Mouse (Mus musculus) C2C12 (cell line): ENCODE data around the gene Coq6. TPM values are rescaled to one million over a fixed set of nuclear protein-coding genes. Genes with fewer than 3 reads are reported as not detected.

Experiments
- H3K27me3 ChIP-seq: one replicate; pipeline ENCODE4 v1.6.1; 2011; ENCODE audit not compliant: control insufficient read depth, insufficient read depth, insufficient read length
- H3K36me3 ChIP-seq: one replicate; pipeline ENCODE4 v1.6.1; 2011; ENCODE audit not compliant: control insufficient read depth, insufficient read depth
- H3K4me3 ChIP-seq: one replicate; pipeline ENCODE4 v1.5.1; 2011; ENCODE audit warnings: mild to moderate bottlenecking, control low read depth; ENCODE audit not compliant: poor library complexity, insufficient read depth, severe bottlenecking
- H3K79me2 ChIP-seq: one replicate; pipeline ENCODE4 v1.6.1; 2011; ENCODE audit not compliant: control insufficient read depth, insufficient read depth
- H3K79me3 ChIP-seq: one replicate; pipeline ENCODE4 v1.6.1; 2011; ENCODE audit warnings: low read depth, control low read depth
- H3ac ChIP-seq: one replicate; pipeline ENCODE3; 2011; ENCODE audit warnings: low read depth; ENCODE audit not compliant: control insufficient read depth, insufficient read length
- CEBPB ChIP-seq: IDR thresholded peaks from one replicate; pipeline ENCODE4 v1.6.1; 2011; ENCODE audit warnings: low read depth, mild to moderate bottlenecking, control low read depth, moderate library complexity
- CTCF ChIP-seq: IDR thresholded peaks from one replicate; pipeline ENCODE4 v1.5.1; 2011; ENCODE audit not compliant: control insufficient read depth, insufficient read depth, insufficient read length
- FOSL1 ChIP-seq: IDR thresholded peaks from one replicate; pipeline ENCODE4 v1.8.0; 2011; ENCODE audit warnings: mild to moderate bottlenecking, low read length; ENCODE audit not compliant: poor library complexity, insufficient read depth, severe bottlenecking
- MAX ChIP-seq: IDR thresholded peaks from one replicate; pipeline ENCODE4 v1.6.1; 2011; ENCODE audit warnings: mild to moderate bottlenecking, control low read depth
- MYOD1 ChIP-seq: IDR thresholded peaks from one replicate; pipeline ENCODE4 v1.6.1; 2011; ENCODE audit warnings: low read depth; ENCODE audit not compliant: control insufficient read depth, insufficient read length
- MYOG ChIP-seq: IDR thresholded peaks from one replicate; pipeline ENCODE4 v1.6.1; 2011; ENCODE audit not compliant: control insufficient read depth, insufficient read length; ENCODE audit errors: extremely low read depth
- USF1 ChIP-seq: IDR thresholded peaks from one replicate; pipeline ENCODE4 v1.6.1; 2011; ENCODE audit warnings: low read depth, mild to moderate bottlenecking, control low read depth, moderate library complexity
- polyA plus RNA-seq: library from polyadenylated mRNA; unstranded; fragments of >200 nt; fragmentation: generic; extraction: Trizol; gene quantifications from one replicate; pipeline ENCODE4 v1.2.1, GENCODE M21; 2012; ENCODE audit warnings: missing spikeins

Coq6 gene
- polyA plus RNA-seq, 1 experiment: 32.7 TPM

GRCm38 (mm10) chr12:84404541-84404940 lies 43.1 kb downstream of the Coq6 start:
- Histone ChIP-seq H3K79me2 (no peaks in the 10 kb centered on the region), H3K79me3 (no peaks in the 10 kb centered on the region), H3K4me3 (no peak overlapping the region), H3ac (no peak overlapping the region), H3K36me3 (no peaks in the 10 kb centered on the region), H3K27me3 (no peaks in the 10 kb centered on the region)
- TF ChIP-seq CEBPB: no peak
- TF ChIP-seq MYOG: no peak
- no peak for TF ChIP-seq MAX
- no peak for TF ChIP-seq CTCF
- TF ChIP-seq FOSL1: no peak
- TF ChIP-seq MYOD1: no peak
- no peak for TF ChIP-seq USF1

GRCm38 (mm10) chr12:84407259-84407658 lies 45.8 kb downstream of the Coq6 start:
- Histone ChIP-seq H3K27me3 (no peaks in the 10 kb centered on the region), H3K79me3 (no peaks in the 10 kb centered on the region), H3K79me2 (no peaks in the 10 kb centered on the region), H3ac (no peak overlapping the region), H3K4me3 (no peak overlapping the region), H3K36me3 (no peaks in the 10 kb centered on the region)
- TF ChIP-seq MAX (no peak), MYOD1 (no peak), USF1 (no peak), MYOG (no peak), CEBPB (no peak), CTCF (no peak), FOSL1 (no peak)

GRCm38 (mm10) chr12:84407874-84408818 lies 46.7 kb downstream of the Coq6 start:
- H3K79me2 ChIP-seq: no peaks in the 10 kb centered on the region

GRCm38 (mm10) chr12:84408819-84409507 lies 47.5 kb downstream of the Coq6 start, which contains the start of the genes Entpd5 and Bbof1:
Entpd5 (minus strand) TSS chr12:84409029.
Bbof1 (plus strand) TSS chr12:84409071.
- TF ChIP-seq MAX (peak; percentile 73), MYOD1 (no peak)
- no peaks in the 10 kb centered on the region for H3K79me2 ChIP-seq
- H3ac ChIP-seq: peak within 1 kb of the TSS; percentile 80
- peak within 1 kb of the TSS; percentile 43 for H3K4me3 ChIP-seq
- no peaks in the 10 kb centered on the region for H3K79me3 ChIP-seq
- H3K27me3 ChIP-seq: no peaks in the 10 kb centered on the region
- no peaks in the 10 kb centered on the region for H3K36me3 ChIP-seq

More at GRCm38 (mm10) chr12:84407874-84408818, 46.7 kb downstream of the Coq6 start:
- TF ChIP-seq CEBPB (no peak), CTCF (no peak), MAX (no peak), USF1 (no peak)
- Histone ChIP-seq H3K79me3 (no peaks in the 10 kb centered on the region), H3K27me3 (no peaks in the 10 kb centered on the region), H3ac (peak overlapping the region; percentile 80), H3K36me3 (no peaks in the 10 kb centered on the region), H3K4me3 (peak overlapping the region; percentile 43)

GRCm38 (mm10) chr12:84416834-84417604 lies 55.6 kb downstream of the Coq6 start, which contains the start of gene Rnf113a2:
Rnf113a2 (plus strand) TSS chr12:84417196.
- TF ChIP-seq CTCF: no peak
- peak; percentile 59 for TF ChIP-seq MAX
- TF ChIP-seq MYOG: no peak
- no peak for TF ChIP-seq FOSL1
- no peak for TF ChIP-seq MYOD1
- TF ChIP-seq CEBPB: no peak
- no peak for TF ChIP-seq USF1
- H3K27me3 ChIP-seq: no peaks in the 10 kb centered on the region
- H3K79me3 ChIP-seq: no peaks in the 10 kb centered on the region
- no peaks in the 10 kb centered on the region for H3K79me2 ChIP-seq
- H3K36me3 ChIP-seq: no peaks in the 10 kb centered on the region
- peak within 1 kb of the TSS; percentile 16 for H3ac ChIP-seq
- H3K4me3 ChIP-seq: peak within 1 kb of the TSS; percentile 26
